Comparison of ENCODE assay signal across 23 mouse cellular contexts in the genomic region with DNA sequence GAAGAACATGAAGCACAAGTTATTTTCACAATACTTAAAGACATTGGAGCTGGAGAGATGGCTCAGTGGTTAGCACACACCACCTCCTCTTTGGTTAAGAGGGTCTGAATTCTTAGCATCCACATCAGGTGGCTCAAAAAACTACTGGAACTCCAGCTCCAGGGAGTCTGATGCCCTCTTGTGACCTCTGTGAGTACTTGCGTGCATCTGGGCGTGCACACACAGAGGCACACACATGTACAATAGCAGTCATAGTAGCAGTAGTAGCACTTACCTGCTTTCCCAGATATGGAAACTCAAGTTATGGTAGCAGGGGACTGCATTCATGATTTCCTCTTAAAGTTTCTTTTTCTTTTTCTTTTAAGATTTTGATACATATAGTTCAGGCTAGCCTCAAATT. TPM values are rescaled to one million over a fixed set of nuclear protein-coding genes. Genes with fewer than 3 reads are reported as not detected.
DNase-seq lines count a peak whose midpoint lies in the region; ATAC-seq and TF ChIP-seq lines count a peak whose summit lies in the region.
"Had no signal": no experiment of that assay in that cellular context is flagged by ENCODE, and none has a peak within 500 bp of the region (broad histone marks: within the 10 kb centered on the region; RNA-seq: fewer than 3 reads in every experiment).

No protein-coding gene starts in this region.

- H3K9ac ChIP-seq in liver, embryonic 14.5 days (replicated peaks) = no peak overlapping the region
- H3K9ac ChIP-seq: embryonic facial prominence, embryonic 12.5 days; heart, embryonic 15.5 days; hindbrain, embryonic 15.5 days had no signal

- no peak for DNase-seq in liver, embryonic 14.5 days (ENCODE audit: low read depth in 3 of 3, low spot score in 3 of 3)
- DNase-seq in liver (no peak), 416B (ENCODE audit: low read depth) (peak; percentile 48), R1 (ENCODE audit: low read depth, low spot score) (peak; percentile 26)
- DNase-seq in layer of hippocampus, postnatal 10 days (ENCODE audit: low spot score in 2 of 2) = no peak
- DNase-seq in adrenal gland, adult 8-10 months = no peak
- no peak for DNase-seq in embryo, embryonic 10 days (ENCODE audit: low spot score)
- DNase-seq: adrenal gland, postnatal 36 days; cerebellum, adult 11 months; cerebellum, adult 8-10 months; cerebellum, postnatal 14 days; gastrocnemius, postnatal 10 days; heart, adult 2 months; heart, postnatal 14 days; kidney, adult 11 months had no signal

- no peak overlapping the region for H3K27ac ChIP-seq in liver, embryonic 14.5 days
- H3K27ac ChIP-seq: embryonic facial prominence, embryonic 12.5 days; heart, adult 2 months; heart, embryonic 15.5 days; hindbrain, embryonic 10.5 days; hindbrain, embryonic 15.5 days had no signal

- no peak for TF ChIP-seq EP300 in liver, embryonic 14.5 days (IDR thresholded peaks at IDR 0.05; ENCODE audit: low read depth)

- H3K9me3 ChIP-seq in liver, embryonic 14.5 days (ENCODE audit: control insufficient read depth, low read length) = no peaks in the 10 kb centered on the region
- H3K9me3 ChIP-seq in E14TG2a.4 (ENCODE audit: low read length) = no peaks in the 10 kb centered on the region
- H3K9me3 ChIP-seq: embryonic facial prominence, embryonic 12.5 days; heart, embryonic 15.5 days; hindbrain, embryonic 10.5 days; hindbrain, embryonic 15.5 days had no signal

- H3K4me3 ChIP-seq in liver, embryonic 14.5 days (ENCODE audit: insufficient read depth in 1 of 2, low read depth in 2 of 2, low read length in 2 of 2) = no peak overlapping the region
- no peak overlapping the region for H3K4me3 ChIP-seq in E14TG2a.4 (replicated peaks; ENCODE audit: low read length)
- H3K4me3 ChIP-seq: embryonic facial prominence, embryonic 12.5 days; heart, adult 2 months; heart, embryonic 15.5 days; hindbrain, embryonic 10.5 days; hindbrain, embryonic 15.5 days had no signal

- peaks cover 12% of the 10 kb centered on the region in 2 experiments for H3K4me1 ChIP-seq in liver, embryonic 14.5 days (replicated peaks; ENCODE audit: control insufficient read depth in 2 of 2, insufficient read depth in 2 of 2, low read length in 1 of 2)
- H3K4me1 ChIP-seq in E14TG2a.4 (replicated peaks; ENCODE audit: low read depth, low read length) = peaks cover 8% of the 10 kb centered on the region
- H3K4me1 ChIP-seq: embryonic facial prominence, embryonic 12.5 days; hindbrain, embryonic 15.5 days had no signal

- H3K27me3 ChIP-seq in liver, embryonic 14.5 days (ENCODE audit: control insufficient read depth, insufficient read depth, low read length) = no peaks in the 10 kb centered on the region
- peaks cover 14% of the 10 kb centered on the region for H3K27me3 ChIP-seq in E14TG2a.4 (ENCODE audit: insufficient read depth, low read length)
- H3K27me3 ChIP-seq: embryonic facial prominence, embryonic 12.5 days; hindbrain, embryonic 15.5 days had no signal

- no peak overlapping the region for H3K4me2 ChIP-seq in liver, embryonic 14.5 days (ENCODE audit: low read depth)
- H3K4me2 ChIP-seq: embryonic facial prominence, embryonic 12.5 days; heart, embryonic 11.5 days; heart, embryonic 15.5 days; hindbrain, embryonic 15.5 days had no signal

- ATAC-seq in liver, embryonic 14.5 days (ENCODE audit: insufficient read depth) = no peak
- ATAC-seq: activated CD4-positive, CD25-positive, alpha-beta regulatory T cell, adult 4 months; forebrain, embryonic 16.5 days had no signal

- 92% methylated on average over 2 of the region's 2 CpGs for WGBS in liver, embryonic 14.5 days (ENCODE audit: insufficient replicate concordance)

- no peaks in the 10 kb centered on the region for H3K36me3 ChIP-seq in liver, embryonic 14.5 days (replicated peaks; ENCODE audit: control insufficient read depth, insufficient read depth, low read depth)
- no peaks in the 10 kb centered on the region for H3K36me3 ChIP-seq in E14TG2a.4 (ENCODE audit: insufficient read depth, low read length)
- H3K36me3 ChIP-seq: embryonic facial prominence, embryonic 12.5 days; heart, embryonic 15.5 days; hindbrain, embryonic 10.5 days; hindbrain, embryonic 15.5 days had no signal

- peak; percentile 40; the same call in 1 of the 2 replicates for TF ChIP-seq CTCF in liver, embryonic 14.5 days (IDR thresholded peaks at IDR 0.05; ENCODE audit: low read depth)
- peak; percentile 14 for TF ChIP-seq CTCF in E14TG2a.4 (conservative IDR thresholded peaks at IDR 0.05; ENCODE audit: low read length)

RNA-seq across cellular contexts. Expression of a gene that starts 4.6 kb away (rescaled TPM):
- polyA plus RNA-seq in liver, embryonic 14.5 days (2012; rRNA removed) = 6.9 and 7.9 TPM in 2 replicates
- polyA plus RNA-seq in liver, embryonic 14.5 days (2014; fragmentation: Nextera tagmentation; extraction: Ambion mirVana) = 9.3 and 11.2 TPM in 2 replicates
- total RNA-seq in layer of hippocampus, postnatal 10 days (2021) = 10 to 100 TPM; 56.7 to 66.1 TPM
- total RNA-seq in adrenal gland, adult 8-10 months (2022) = 10 to 100 TPM; 74.4 to 93.6 (median 83.3) TPM

RNA-seq across cellular contexts. Expression of a gene that starts 7.2 kb away (rescaled TPM):
- polyA plus RNA-seq in liver, embryonic 14.5 days (2012; rRNA removed) = 31.4 and 35.9 TPM in 2 replicates
- polyA plus RNA-seq in liver, embryonic 14.5 days (2014; fragmentation: Nextera tagmentation; extraction: Ambion mirVana) = 53.4 and 55.6 TPM in 2 replicates
- total RNA-seq in layer of hippocampus, postnatal 10 days (2021) = 10 to 100 TPM; 15.8 to 16.3 TPM
- 10 to 100 TPM; 39.8 to 54.4 (median 47.5) TPM for total RNA-seq in adrenal gland, adult 8-10 months (2022)

RNA-seq across cellular contexts. Expression of a gene that starts 53.0 kb away (rescaled TPM):
- 14.5 and 15.4 TPM in 2 replicates for polyA plus RNA-seq in liver, embryonic 14.5 days (2012; rRNA removed)
- 18.0 and 20.2 TPM in 2 replicates for polyA plus RNA-seq in liver, embryonic 14.5 days (2014; fragmentation: Nextera tagmentation; extraction: Ambion mirVana)
- 10 to 100 TPM; 29.9 to 34.3 TPM for total RNA-seq in layer of hippocampus, postnatal 10 days (2021)
- 10 to 100 TPM; 76.4 to 94.5 (median 93.0) TPM for total RNA-seq in adrenal gland, adult 8-10 months (2022)

RNA-seq across cellular contexts. Expression of a gene that starts 53.0 kb away (rescaled TPM):
- polyA plus RNA-seq in liver, embryonic 14.5 days (2012; rRNA removed) = 7.0 and 8.8 TPM in 2 replicates
- 16.3 and 17.4 TPM in 2 replicates for polyA plus RNA-seq in liver, embryonic 14.5 days (2014; fragmentation: Nextera tagmentation; extraction: Ambion mirVana)
- 10 to 100 TPM; 33.3 to 34.0 TPM for total RNA-seq in layer of hippocampus, postnatal 10 days (2021)
- 10 to 100 TPM; 56.0 to 84.3 (median 74.0) TPM for total RNA-seq in adrenal gland, adult 8-10 months (2022)

Comparison
In these comparisons a context has a peak if more than half of its experiments do, and no peak if none do; other contexts are left out.
1. DNase-seq: peak in 416B (single experiment) and R1 (single experiment); none in liver, embryonic 14.5 days (0 of 3), liver (single experiment), layer of hippocampus, postnatal 10 days (0 of 2), adrenal gland, adult 8-10 months (single experiment) and embryo, embryonic 10 days (single experiment).